Mouse (Mus musculus) embryonic facial prominence, embryonic 14.5 days (tissue): ENCODE measurements around the gene Astn2. TPM values are rescaled to one million over a fixed set of nuclear protein-coding genes. Genes with fewer than 3 reads are reported as not detected.

Experiments used
- ATAC-seq: fragments of 200-750 bp; cut with Nextera tagmentation; 2 replicates; pipeline ENCODE4 v1.8.0; 2017; ENCODE audit warnings: low read depth, moderate number of reproducible peaks, moderate TSS enrichment
- DNase-seq: peaks from one replicate; pipeline ENCODE4 v3.0.0-alpha.2; 2015; ENCODE audit warnings: low spot score
- H3K27ac ChIP-seq: fragments of 300-500 bp; sonication (generic); replicated peaks from 2 replicates; pipeline ENCODE4 v1.5.1; 2014; ENCODE audit warnings: low read depth, mild to moderate bottlenecking, low read length, moderate library complexity
- H3K27me3 ChIP-seq: fragments of 300-500 bp; sonication (generic); replicated peaks from 2 replicates; pipeline ENCODE4 v1.6.1; 2014; ENCODE audit warnings: low read length; ENCODE audit not compliant: control insufficient read depth, insufficient read depth
- H3K36me3 ChIP-seq: fragments of 300-500 bp; sonication (generic); 2 replicates; pipeline ENCODE4 v1.6.1; 2014; ENCODE audit warnings: low read length, mixed read lengths; ENCODE audit not compliant: control insufficient read depth, insufficient read depth
- H3K4me1 ChIP-seq: fragments of 300-500 bp; sonication (generic); 2 replicates; pipeline ENCODE4 v1.6.1; 2014; ENCODE audit warnings: antibody characterized with exemption, low read length; ENCODE audit not compliant: control insufficient read depth, insufficient read depth
- H3K4me2 ChIP-seq: fragments of 300-500 bp; sonication (generic); 2 replicates; pipeline ENCODE4 v1.6.1; 2014; ENCODE audit warnings: low read depth, mild to moderate bottlenecking, low read length, moderate library complexity, mixed read lengths
- H3K4me3 ChIP-seq: fragments of 300-500 bp; sonication (generic); 2 replicates; pipeline ENCODE4 v1.5.1; 2014; ENCODE audit warnings: low read depth, mild to moderate bottlenecking, low read length
- H3K9ac ChIP-seq: fragments of 300-500 bp; sonication (generic); 2 replicates; pipeline ENCODE4 v1.6.1; 2014; ENCODE audit warnings: low read depth, mild to moderate bottlenecking, low read length, moderate library complexity, mixed read lengths
- H3K9me3 ChIP-seq: fragments of 300-500 bp; sonication (generic); 2 replicates; pipeline ENCODE4 v1.6.1; 2016; ENCODE audit warnings: low read length; ENCODE audit not compliant: control insufficient read depth
- WGBS: fragments of 180-500 bp; shearing (Covaris S2); extraction: QIAGEN DNeasy Blood & Tissue Kit; methylation state at CpG from one replicate; pipeline ENCODE4 v1.1.7; 2014; 5-methylcytosine and 5-hydroxymethylcytosine counted together
- polyA plus RNA-seq: library from polyadenylated mRNA; unstranded; fragments of >200 nt; fragmentation: Nextera tagmentation; extraction: Ambion mirVana; gene quantifications from 2 replicates; pipeline ENCODE4 v1.2.1, GENCODE M21; 2014

Gene Astn2
- polyA plus RNA-seq, 1 experiment from 2014 or later: 1.0 TPM

DNA sequence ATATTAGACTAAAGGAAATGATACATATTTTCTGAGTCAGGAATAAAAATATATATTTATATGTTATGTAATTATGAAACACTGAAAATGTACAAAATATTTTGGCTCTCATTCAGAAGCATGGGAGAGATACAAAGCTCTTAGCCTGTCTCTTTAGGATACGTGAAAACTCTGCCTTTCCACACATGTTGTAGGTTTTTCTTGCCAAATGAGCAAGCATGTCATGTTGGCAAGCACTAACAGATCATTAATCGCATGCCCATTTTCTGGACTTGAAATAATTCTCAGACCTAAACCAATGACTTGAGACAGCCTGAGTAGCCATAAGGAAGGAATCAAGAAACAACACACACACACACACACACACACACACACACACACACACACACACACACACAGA lies 308.3 kb downstream of the Astn2 start:
- no peak for ATAC-seq
- no peak for DNase-seq
- H3K9me3 ChIP-seq: no peaks in the 10 kb centered on the region

DNA sequence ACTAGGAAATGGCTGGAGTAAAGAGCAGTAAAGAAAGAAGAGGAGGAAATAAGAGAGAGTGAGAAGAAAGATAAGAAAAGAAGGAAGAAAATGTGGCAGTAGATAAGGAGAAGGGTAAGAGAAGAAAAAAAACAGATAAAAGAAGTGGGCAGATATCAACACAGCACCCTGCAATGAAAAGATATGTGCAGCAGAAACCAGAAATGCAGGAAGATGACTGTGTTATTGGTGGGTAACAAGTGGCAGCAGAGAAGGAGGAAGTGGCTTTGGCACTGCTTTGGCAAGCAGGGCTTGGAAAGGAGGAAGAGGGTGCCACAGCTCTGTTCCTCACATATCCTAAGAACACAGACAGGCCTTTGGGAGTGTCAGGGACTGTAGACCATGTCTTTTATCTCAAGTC lies 347.2 kb downstream of the Astn2 start:
- no peak for ATAC-seq
- Histone ChIP-seq H3K27ac (no peak overlapping the region), H3K4me3 (no peak overlapping the region), H3K36me3 (no peaks in the 10 kb centered on the region), H3K4me1 (no peaks in the 10 kb centered on the region), H3K4me2 (no peak overlapping the region), H3K9ac (no peak overlapping the region), H3K9me3 (no peaks in the 10 kb centered on the region), H3K27me3 (no peaks in the 10 kb centered on the region)
- DNase-seq: no peak

More for the DNA sequence above, 308.3 kb downstream of the Astn2 start:
- H3K27me3 ChIP-seq: no peaks in the 10 kb centered on the region
- H3K4me1 ChIP-seq: no peaks in the 10 kb centered on the region
- H3K27ac ChIP-seq: no peak overlapping the region
- H3K9ac ChIP-seq: no peak overlapping the region
- no peak overlapping the region for H3K4me3 ChIP-seq
- WGBS: 60% methylated on average over 2 of the region's 2 CpGs
- H3K4me2 ChIP-seq: no peak overlapping the region
- no peaks in the 10 kb centered on the region for H3K36me3 ChIP-seq

DNA sequence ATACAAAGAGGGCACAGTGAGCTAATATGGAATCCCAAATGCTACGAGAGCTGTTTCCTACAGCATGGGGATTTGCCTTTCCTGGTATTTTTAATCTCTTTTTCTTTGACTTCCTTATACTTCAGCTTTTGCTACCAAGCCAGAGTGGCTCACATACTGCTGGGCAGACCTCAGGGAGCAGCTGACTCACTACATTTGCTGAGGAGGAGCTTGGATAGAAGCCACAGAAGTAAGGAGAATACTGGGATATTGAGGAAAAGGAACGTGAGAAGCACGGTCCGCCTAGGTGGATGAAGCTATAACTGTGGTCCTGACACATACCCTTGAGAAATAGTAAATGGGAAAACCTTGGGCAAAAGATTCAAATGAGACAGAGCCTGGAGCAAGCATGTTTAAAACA lies 348.7 kb downstream of the Astn2 start:
- Histone ChIP-seq H3K4me2 (no peak overlapping the region), H3K4me1 (no peaks in the 10 kb centered on the region), H3K9ac (no peak overlapping the region), H3K27ac (no peak overlapping the region), H3K27me3 (no peaks in the 10 kb centered on the region), H3K4me3 (no peak overlapping the region), H3K36me3 (no peaks in the 10 kb centered on the region), H3K9me3 (no peaks in the 10 kb centered on the region)
- WGBS: 83% methylated on average over 4 of the region's 4 CpGs
- no peak for ATAC-seq
- no peak for DNase-seq

GRCm38 (mm10) chr4:66043014-66043672 lies 361.3 kb downstream of the Astn2 start:
- Histone ChIP-seq H3K4me2 (no peak overlapping the region), H3K9ac (no peak overlapping the region), H3K9me3 (no peaks in the 10 kb centered on the region), H3K4me3 (no peak overlapping the region), H3K27ac (no peak overlapping the region), H3K36me3 (no peaks in the 10 kb centered on the region), H3K4me1 (no peaks in the 10 kb centered on the region), H3K27me3 (no peaks in the 10 kb centered on the region)
- no peak for ATAC-seq
- 71% methylated on average over 3 of the region's 3 CpGs for WGBS
- DNase-seq: no peak

DNA sequence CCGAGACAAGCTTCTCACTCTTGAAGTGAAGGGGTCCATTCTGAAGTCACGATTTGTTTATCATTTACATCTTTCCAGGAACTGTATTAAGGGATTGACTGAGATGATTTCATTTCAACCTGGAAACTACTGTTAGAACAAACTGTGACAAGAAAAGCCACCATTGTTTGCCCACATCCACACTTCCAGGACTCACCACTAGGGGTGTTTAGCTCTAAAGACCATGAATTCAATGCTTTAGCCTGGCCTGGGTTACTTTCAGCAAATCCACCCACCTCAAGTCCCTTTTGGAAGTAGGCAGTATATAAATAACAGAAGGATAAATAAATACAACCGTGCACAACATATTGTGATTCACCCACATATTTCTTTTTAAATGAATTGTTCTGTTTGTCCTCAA lies 370.6 kb downstream of the Astn2 start:
- H3K27me3 ChIP-seq: no peaks in the 10 kb centered on the region
- H3K36me3 ChIP-seq: no peaks in the 10 kb centered on the region
- H3K27ac ChIP-seq: no peak overlapping the region
- WGBS: 72% methylated on average over 3 of the region's 3 CpGs
- H3K4me1 ChIP-seq: no peaks in the 10 kb centered on the region
- H3K9me3 ChIP-seq: no peaks in the 10 kb centered on the region
- DNase-seq: no peak
- H3K4me2 ChIP-seq: no peak overlapping the region
- no peak for ATAC-seq
- no peak overlapping the region for H3K4me3 ChIP-seq
- H3K9ac ChIP-seq: no peak overlapping the region

DNA sequence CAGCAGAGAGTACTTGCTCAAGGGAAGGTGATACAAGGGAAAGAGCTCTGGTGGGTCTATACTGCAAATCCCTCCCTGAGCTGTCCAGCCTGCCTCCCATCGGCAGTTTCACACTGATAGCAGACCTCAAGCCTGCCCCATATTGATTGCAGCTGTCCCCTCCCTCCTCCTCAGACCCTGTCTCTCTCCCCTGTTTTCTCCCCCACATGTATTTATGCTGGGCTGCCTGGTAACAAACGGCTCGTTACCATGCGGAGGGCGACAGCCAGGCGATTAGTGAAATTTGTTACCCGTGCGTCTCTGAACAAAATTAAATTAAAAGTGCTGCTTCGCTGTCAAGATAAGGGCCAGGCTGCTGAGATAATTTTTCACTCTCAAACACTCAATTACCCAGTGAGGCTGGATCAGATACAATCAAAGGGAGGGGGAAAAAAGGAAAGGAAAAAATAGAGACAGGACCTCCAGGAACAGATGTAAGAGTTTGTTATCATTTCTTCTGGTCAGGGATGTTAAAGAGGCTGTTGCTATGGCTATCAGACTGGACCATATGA lies 373.0 kb downstream of the Astn2 start:
- H3K36me3 ChIP-seq: no peaks in the 10 kb centered on the region
- H3K4me1 ChIP-seq: no peaks in the 10 kb centered on the region
- ATAC-seq (no peak), DNase-seq (no peak)
- no peak overlapping the region for H3K9ac ChIP-seq
- H3K9me3 ChIP-seq: no peaks in the 10 kb centered on the region
- H3K27me3 ChIP-seq: no peaks in the 10 kb centered on the region
- H3K27ac ChIP-seq: no peak overlapping the region
- H3K4me3 ChIP-seq: no peak overlapping the region
- WGBS: 66% methylated on average over 9 of the region's 9 CpGs
- H3K4me2 ChIP-seq: no peak overlapping the region

DNA sequence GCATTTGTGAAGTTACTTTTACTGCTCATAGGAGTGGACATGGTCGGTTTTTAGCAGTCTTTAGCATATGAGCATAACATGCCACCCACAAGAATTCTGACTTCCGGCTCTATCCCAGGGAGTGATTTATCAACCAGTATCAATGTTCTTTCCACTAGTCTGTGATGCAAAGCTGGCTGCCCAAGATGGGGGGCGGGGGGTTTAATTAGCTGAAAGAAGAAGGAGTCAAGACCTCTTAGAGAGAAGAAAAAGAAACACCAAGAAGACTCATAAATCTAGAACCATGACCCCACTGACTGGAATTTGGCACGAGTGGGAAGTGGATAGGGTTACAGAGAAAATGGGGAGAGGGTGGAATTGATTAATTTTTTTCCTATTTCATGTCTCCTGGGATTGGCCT lies 374.5 kb downstream of the Astn2 start:
- ATAC-seq: no peak
- H3K4me3 ChIP-seq: no peak overlapping the region
- H3K27me3 ChIP-seq: no peaks in the 10 kb centered on the region
- H3K36me3 ChIP-seq: no peaks in the 10 kb centered on the region
- WGBS: 61% methylated on average over 4 of the region's 4 CpGs
- no peak overlapping the region for H3K27ac ChIP-seq
- no peaks in the 10 kb centered on the region for H3K4me1 ChIP-seq
- no peak overlapping the region for H3K9ac ChIP-seq
- H3K9me3 ChIP-seq: no peaks in the 10 kb centered on the region
- no peak for DNase-seq
- no peak overlapping the region for H3K4me2 ChIP-seq

GRCm38 (mm10) chr4:66027866-66028265 lies 376.5 kb downstream of the Astn2 start:
- ATAC-seq: no peak
- Histone ChIP-seq H3K9ac (no peak overlapping the region), H3K36me3 (no peaks in the 10 kb centered on the region), H3K4me2 (no peak overlapping the region), H3K27me3 (no peaks in the 10 kb centered on the region), H3K27ac (no peak overlapping the region), H3K4me1 (no peaks in the 10 kb centered on the region), H3K4me3 (no peak overlapping the region), H3K9me3 (no peaks in the 10 kb centered on the region)
- DNase-seq: no peak
- 75% methylated on average over 1 of the region's 1 CpGs for WGBS

DNA sequence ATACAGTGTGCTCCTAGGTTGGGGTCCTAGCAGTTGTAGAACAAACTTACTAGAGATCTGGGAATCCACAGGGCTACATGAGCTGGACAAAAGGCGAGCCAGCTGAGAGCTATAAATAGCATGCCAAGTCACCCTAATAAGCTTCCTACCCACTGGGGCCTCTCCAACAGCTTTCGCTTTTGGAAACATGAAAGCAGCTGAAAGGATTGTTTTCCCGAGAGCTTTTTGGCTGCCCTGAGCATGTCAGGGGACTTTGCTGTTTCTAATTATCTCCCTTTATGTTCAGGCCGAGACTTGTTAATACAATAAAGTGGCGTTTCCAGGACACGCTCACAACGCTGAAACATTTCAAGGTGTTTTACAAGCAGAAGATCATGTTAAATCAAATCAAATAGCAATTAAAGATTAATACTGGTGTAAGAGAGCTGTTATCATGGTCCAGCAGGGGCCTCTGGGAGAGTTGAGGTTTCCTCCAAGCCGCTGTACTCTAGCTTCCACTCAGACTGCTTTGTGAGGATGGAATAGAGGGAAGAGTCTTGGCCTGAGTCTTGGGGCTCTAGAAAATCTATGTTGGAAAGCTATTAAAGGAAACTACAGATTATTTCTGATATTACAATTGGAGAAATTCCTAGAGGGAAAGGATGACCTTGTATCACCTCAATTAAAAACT lies 378.9 kb downstream of the Astn2 start:
- H3K27me3 ChIP-seq: no peaks in the 10 kb centered on the region
- H3K27ac ChIP-seq: no peak overlapping the region
- no peak overlapping the region for H3K9ac ChIP-seq
- H3K4me3 ChIP-seq: no peak overlapping the region
- no peak overlapping the region for H3K4me2 ChIP-seq
- H3K9me3 ChIP-seq: no peaks in the 10 kb centered on the region
- 8% methylated on average over 8 of the region's 8 CpGs for WGBS
- no peaks in the 10 kb centered on the region for H3K36me3 ChIP-seq
- peak; percentile 92 for DNase-seq
- ATAC-seq: peak; percentile 94
- no peaks in the 10 kb centered on the region for H3K4me1 ChIP-seq
